Mouse (Mus musculus) lung, adult 2 months (tissue): Measurements from ENCODE around the gene Elavl1. TPM values are rescaled to one million over a fixed set of nuclear protein-coding genes. Genes with fewer than 3 reads are reported as not detected.
"Not testable (repeated sequence)": the region's sequence is repeated elsewhere in the genome, so short reads cannot be mapped to it uniquely, and the experiment has no call there.

ENCODE experiments used
- DNase-seq: peaks from one replicate; pipeline ENCODE4 v3.0.0; 2022
- H3K4me1 ChIP-seq: fragments of 200-500 bp; 2 replicates; pipeline ENCODE4 v1.6.1; 2011; ENCODE audit warnings: low read length; ENCODE audit not compliant: control insufficient read depth, insufficient read depth
- H3K4me3 ChIP-seq: fragments of 200-500 bp; replicated peaks from 2 replicates; pipeline ENCODE3; 2011; ENCODE audit warnings: low read depth, mild to moderate bottlenecking, control low read depth, low read length; ENCODE audit errors: extremely low read depth
- CTCF ChIP-seq: fragments of 200-500 bp; IDR thresholded peaks from 2 replicates; pipeline ENCODE4 v1.5.1; 2011; ENCODE audit warnings: mild to moderate bottlenecking, low read length, control low read depth; ENCODE audit not compliant: insufficient read depth
- POLR2A ChIP-seq: fragments of 200-500 bp; IDR thresholded peaks from 2 replicates; pipeline ENCODE4 v1.6.1; 2011; ENCODE audit warnings: low read depth, mild to moderate bottlenecking, control low read depth, low read length, borderline replicate concordance; ENCODE audit errors: extremely low read depth
- WGBS: fragments of 180-500 bp; shearing (Covaris S2); methylation state at CpG from one replicate; pipeline ENCODE4 v1.1.7; 2018; 5-methylcytosine and 5-hydroxymethylcytosine counted together
- polyA plus RNA-seq: library from polyadenylated mRNA; depleted of rRNA; stranded (reverse); fragments of >200 nt; gene quantifications from 2 replicates; pipeline ENCODE4 v1.2.3, GENCODE M21; 2012

Elavl1 gene
- polyA plus RNA-seq, 1 experiment: 23.9 TPM

DNA sequence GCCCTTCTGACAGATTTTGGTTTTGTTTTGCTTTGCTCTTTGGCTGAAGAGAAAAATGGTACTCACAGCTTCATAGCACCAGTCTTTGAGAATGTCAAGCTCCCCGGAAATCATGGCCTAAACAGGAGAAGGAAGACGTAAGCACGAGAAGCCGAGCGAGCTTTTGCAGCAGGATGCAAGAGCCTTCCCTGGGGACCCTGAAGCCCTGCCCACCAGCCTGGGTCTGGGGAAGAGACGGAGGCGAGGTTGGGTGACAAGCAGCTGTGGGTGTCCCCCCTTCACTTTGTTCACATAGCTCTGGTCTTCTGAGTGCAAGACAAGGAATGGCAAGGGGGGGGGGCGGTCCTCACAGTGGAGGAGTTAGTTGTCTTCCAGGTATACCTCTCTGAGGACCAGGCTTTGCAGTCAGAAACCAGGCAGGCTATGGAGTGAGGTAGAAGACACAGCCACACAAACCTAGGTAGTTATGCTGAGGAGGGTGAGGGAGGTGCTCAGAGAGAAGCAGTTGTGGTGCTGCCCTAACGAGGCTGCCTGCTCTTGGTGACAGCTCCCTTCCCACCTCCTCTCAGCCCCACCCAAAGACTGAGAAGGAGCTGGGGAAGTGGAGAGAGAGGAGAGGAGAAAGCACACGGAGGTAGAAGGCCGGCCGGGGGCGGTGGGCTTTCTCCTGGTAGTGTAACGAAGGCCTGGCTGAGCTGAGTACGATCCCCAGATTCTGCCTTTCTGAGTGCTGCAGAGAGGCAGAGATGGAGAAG, 59.9 kb downstream of the Elavl1 start:
- Histone ChIP-seq H3K4me3 (no peak overlapping the region), H3K4me1 (no peaks in the 10 kb centered on the region)
- TF ChIP-seq POLR2A (no peak), CTCF (no peak)
- WGBS: 86% methylated on average over 15 of the region's 15 CpGs
- no peak for DNase-seq

- peaks cover 8% of the 10 kb centered on the region for H3K4me1 ChIP-seq
- no peak for DNase-seq
- TF ChIP-seq POLR2A: no peak
- TF ChIP-seq CTCF: no peak
- no peak overlapping the region for H3K4me3 ChIP-seq
- WGBS: 81% methylated on average over 8 of the region's 8 CpGs
Observed at GRCm38 (mm10) chr8:4263105-4263791, 62.0 kb downstream of the Elavl1 start.

DNA sequence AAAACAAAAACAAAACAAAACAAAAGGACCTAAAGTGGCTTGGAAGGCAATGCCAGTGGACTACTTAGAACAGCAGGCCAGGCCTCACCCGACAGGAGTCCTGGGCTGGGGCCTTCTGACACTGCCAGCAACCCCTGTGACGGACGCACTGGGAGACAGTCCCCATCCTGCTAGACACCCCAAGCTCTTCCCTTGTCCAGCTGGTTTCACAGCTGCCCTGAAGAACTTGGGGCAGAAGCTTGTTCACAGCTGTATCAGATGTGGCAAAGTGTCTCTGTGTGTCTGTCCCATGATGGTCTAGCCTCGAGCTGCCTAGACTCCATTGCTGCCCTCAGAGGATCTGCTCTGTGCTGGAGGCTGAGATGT, 65.4 kb downstream of the Elavl1 start:
- peaks cover 8% of the 10 kb centered on the region for H3K4me1 ChIP-seq
- TF ChIP-seq POLR2A (no peak), CTCF (no peak)
- WGBS: 82% methylated on average over 4 of the region's 4 CpGs
- no peak for DNase-seq
- no peak overlapping the region for H3K4me3 ChIP-seq

- peak; percentile 95 for DNase-seq
Observed at GRCm38 (mm10) chr8:4259125-4259804, 65.9 kb downstream of the Elavl1 start, which contains the start of gene Ctxn1. Ctxn1 (minus strand) TSS chr8:4259274.

DNA sequence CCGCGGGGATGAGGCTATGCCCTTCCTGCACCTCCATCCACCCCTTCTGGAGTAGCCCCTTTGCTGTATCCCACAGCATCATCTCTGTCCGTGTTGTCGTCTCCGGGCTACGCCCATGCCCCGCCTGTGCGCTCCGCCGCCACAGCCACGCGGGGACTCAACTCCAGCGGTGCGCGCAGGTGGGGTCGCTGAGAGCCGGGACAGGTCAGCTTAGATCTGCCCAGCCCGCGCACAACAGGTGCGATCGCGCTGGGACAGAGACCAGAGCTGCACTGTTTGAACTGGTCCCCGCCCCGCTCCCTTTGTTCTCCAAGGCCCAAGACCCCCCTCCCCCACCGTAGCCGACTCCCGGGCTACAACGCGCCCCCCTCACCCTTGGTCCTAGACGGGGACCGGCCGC, 66.5 kb downstream of the Elavl1 start:
- no peak for DNase-seq
- TF ChIP-seq POLR2A (no peak), CTCF (no peak)
- Histone ChIP-seq H3K4me1 (peaks cover 10% of the 10 kb centered on the region), H3K4me3 (peak overlapping the region; percentile 66)
- WGBS: 2% methylated on average over 32 of the region's 32 CpGs

More at GRCm38 (mm10) chr8:4259125-4259804, 65.9 kb downstream of the Elavl1 start, which contains the start of gene Ctxn1:
- Histone ChIP-seq H3K4me1 (peaks cover 8% of the 10 kb centered on the region), H3K4me3 (peak within 1 kb of the TSS; percentile 66)
- TF ChIP-seq CTCF (no peak), POLR2A (peak; percentile 55; the same call in 1 of the 2 replicates)
- WGBS: 5% methylated on average over 33 of the region's 33 CpGs

GRCm38 (mm10) chr8:4258233-4258632, 67.0 kb downstream of the Elavl1 start:
- WGBS: 2% methylated on average over 35 of the region's 35 CpGs
- peak; percentile 63 for TF ChIP-seq CTCF
- no peak for TF ChIP-seq POLR2A

DNA sequence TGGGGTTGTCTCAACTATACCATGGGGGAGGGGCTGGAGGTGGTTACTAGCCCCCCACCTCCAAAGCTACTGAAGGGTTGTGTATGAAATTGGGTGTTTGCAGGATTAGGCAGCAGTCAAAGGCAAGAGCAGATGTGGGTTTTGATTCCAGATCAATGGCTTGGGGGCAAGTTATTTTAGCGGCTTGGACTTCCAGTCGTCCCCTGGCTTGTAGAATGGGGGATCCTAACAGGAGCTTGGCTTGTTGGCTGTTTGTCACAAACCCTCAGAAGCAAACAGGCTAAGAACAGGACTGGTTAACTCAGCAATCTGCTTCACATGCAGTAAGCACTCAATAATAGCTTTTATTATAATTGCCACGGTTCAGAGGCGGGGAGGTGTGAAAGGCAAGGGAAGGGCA, 67.9 kb downstream of the Elavl1 start:
- WGBS: 79% methylated on average over 4 of the region's 4 CpGs
- TF ChIP-seq CTCF (no peak), POLR2A (no peak)
- Histone ChIP-seq H3K4me3 (no peak overlapping the region), H3K4me1 (peaks cover 15% of the 10 kb centered on the region)
- DNase-seq: no peak

More at GRCm38 (mm10) chr8:4258233-4258632, 67.0 kb downstream of the Elavl1 start:
- H3K4me3 ChIP-seq: peak overlapping the region; percentile 66
- peaks cover 13% of the 10 kb centered on the region for H3K4me1 ChIP-seq
- peak; percentile 66 for DNase-seq

DNA sequence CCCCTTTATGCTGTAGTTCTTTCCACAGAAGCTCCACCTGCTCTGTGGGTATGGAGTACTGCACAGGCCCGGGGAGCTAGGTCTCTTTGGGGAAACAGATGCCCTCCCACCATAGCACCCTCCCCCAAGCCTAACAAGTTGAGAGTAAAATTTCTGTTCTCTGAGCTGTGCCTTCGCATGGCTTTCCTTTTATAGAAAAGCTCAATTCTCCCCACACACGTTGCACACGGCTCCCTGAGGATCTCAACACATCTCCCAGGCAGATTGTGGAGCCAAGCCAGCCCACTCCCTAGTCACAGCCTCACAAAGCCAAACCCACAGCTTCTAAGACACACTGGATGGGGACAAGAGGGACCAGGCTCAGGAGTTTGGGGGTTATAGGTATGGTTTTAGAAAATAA, 68.3 kb downstream of the Elavl1 start:
- TF ChIP-seq CTCF (no peak), POLR2A (no peak)
- Histone ChIP-seq H3K4me3 (no peak overlapping the region), H3K4me1 (peaks cover 15% of the 10 kb centered on the region)
- no peak for DNase-seq
- 41% methylated on average over 4 of the region's 4 CpGs for WGBS

DNA sequence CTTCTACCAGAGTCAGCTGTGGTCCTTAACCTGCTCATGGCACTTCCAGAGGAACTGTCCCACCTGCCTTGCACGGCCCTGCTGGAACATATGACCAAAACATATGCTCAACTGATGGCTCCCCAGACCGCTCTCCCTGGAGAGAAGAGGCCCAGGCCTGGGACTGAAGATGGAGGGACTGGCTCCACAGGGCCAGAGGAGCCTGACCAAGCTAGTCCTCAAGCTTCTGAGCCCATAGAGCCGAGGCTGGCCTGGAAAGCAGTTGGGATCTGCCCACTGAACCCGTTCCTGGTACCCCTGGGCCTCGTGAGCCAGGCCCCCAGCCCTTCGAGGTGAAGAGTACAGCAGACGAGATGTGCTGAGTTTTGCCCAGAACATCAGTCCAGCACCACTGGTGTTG, 69.7 kb downstream of the Elavl1 start:
- not testable (repeated sequence) for DNase-seq, H3K4me3 ChIP-seq
- 87% methylated on average over 7 of the region's 7 CpGs for WGBS
- H3K4me1 ChIP-seq: peaks cover 15% of the 10 kb centered on the region
